Mouse (Mus musculus) midbrain, postnatal 0 days (tissue): ENCODE measurements around the gene Gm20388. TPM values are rescaled to one million over a fixed set of nuclear protein-coding genes. Genes with fewer than 3 reads are reported as not detected.

Experiments used
- ATAC-seq: fragments of 200-750 bp; cut with Nextera tagmentation; 2 replicates; pipeline ENCODE4 v1.8.0; 2017; ENCODE audit warnings: moderate number of reproducible peaks, mild to moderate bottlenecking, moderate TSS enrichment, moderate library complexity; ENCODE audit not compliant: low FRiP score
- DNase-seq: peaks from one replicate; pipeline ENCODE4 v3.0.0-alpha.2; 2015; ENCODE audit warnings: low spot score
- H3K27ac ChIP-seq: fragments of 300-500 bp; sonication (generic); 2 replicates; pipeline ENCODE4 v1.5.1; 2014; ENCODE audit warnings: low read depth, mild to moderate bottlenecking, low read length, mixed read lengths
- H3K27me3 ChIP-seq: fragments of 300-500 bp; sonication (generic); 2 replicates; pipeline ENCODE4 v1.6.1; 2014; ENCODE audit warnings: low read length, control low read depth, mixed read lengths; ENCODE audit not compliant: insufficient read depth
- H3K36me3 ChIP-seq: fragments of 300-500 bp; sonication (generic); 2 replicates; pipeline ENCODE4 v1.6.1; 2014; ENCODE audit warnings: low read length, control low read depth, mixed read lengths; ENCODE audit not compliant: insufficient read depth
- H3K4me1 ChIP-seq: fragments of 300-500 bp; sonication (generic); 2 replicates; pipeline ENCODE4 v1.6.1; 2014; ENCODE audit warnings: mild to moderate bottlenecking, control low read depth, antibody characterized with exemption, low read length, mixed read lengths; ENCODE audit not compliant: insufficient read depth
- H3K4me2 ChIP-seq: fragments of 300-500 bp; sonication (generic); 2 replicates; pipeline ENCODE4 v1.6.1; 2014; ENCODE audit warnings: low read depth, mild to moderate bottlenecking, low read length, mixed read lengths; ENCODE audit not compliant: poor library complexity, severe bottlenecking
- H3K4me3 ChIP-seq: fragments of 300-500 bp; sonication (generic); 2 replicates; pipeline ENCODE4 v1.5.1; 2014; ENCODE audit warnings: low read depth, mild to moderate bottlenecking, low read length, moderate library complexity
- H3K9ac ChIP-seq: fragments of 300-500 bp; sonication (generic); replicated peaks from 2 replicates; pipeline ENCODE4 v1.6.1; 2014; ENCODE audit warnings: mild to moderate bottlenecking, low read length, moderate library complexity, mixed read lengths; ENCODE audit not compliant: poor library complexity, severe bottlenecking
- H3K9me3 ChIP-seq: fragments of 300-500 bp; sonication (generic); 2 replicates; pipeline ENCODE4 v1.6.1; 2016; ENCODE audit warnings: low read length, control low read depth
- CTCF ChIP-seq: IDR thresholded peaks from 2 replicates; pipeline ENCODE4 v1.5.1; 2016; ENCODE audit warnings: antibody characterized with exemption, mild to moderate bottlenecking
- WGBS: fragments of 180-500 bp; shearing (Covaris S2); extraction: QIAGEN DNeasy Blood & Tissue Kit; methylation state at CpG from one replicate; pipeline ENCODE4 v1.1.7; 2014; 5-methylcytosine and 5-hydroxymethylcytosine counted together
- polyA plus RNA-seq: library from polyadenylated mRNA; unstranded; fragments of >200 nt; fragmentation: Nextera tagmentation; extraction: Ambion mirVana; gene quantifications from 2 replicates; pipeline ENCODE4 v1.2.1, GENCODE M21; 2015
- total RNA-seq: library from RNA; depleted of rRNA; stranded (reverse); fragments of >200 nt; gene quantifications from 2 replicates; pipeline ENCODE4 v1.2.3, GENCODE M21; 2014

The Gm20388 gene
- total and polyA plus RNA-seq, 2 experiments from 2014 or later = 74.2 TPM; not detected in 1

DNA sequence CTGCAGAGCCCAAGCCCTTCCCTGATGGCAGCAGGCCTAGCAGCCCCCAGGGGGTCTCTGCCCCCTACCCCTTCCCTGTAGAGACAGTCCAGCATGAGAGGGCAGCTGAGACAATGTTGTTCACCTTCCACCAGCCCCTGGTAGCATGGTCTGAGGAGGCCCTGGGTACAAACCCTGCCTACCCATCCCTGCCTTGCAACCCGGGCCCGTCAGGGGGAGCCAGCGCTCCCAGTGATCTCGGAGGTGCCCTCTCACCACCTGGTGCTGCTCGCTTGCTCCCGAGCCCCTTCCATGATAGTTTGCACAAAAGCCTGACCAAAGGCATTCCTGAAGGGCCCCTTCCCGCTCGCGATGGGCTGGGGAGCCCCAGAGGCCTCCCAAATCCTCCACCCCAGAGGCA, 2350.1 kb downstream of the Gm20388 start:
- ATAC-seq (no peak), DNase-seq (no peak)
- no peak for TF ChIP-seq CTCF
- no peaks in the 10 kb centered on the region for H3K4me1 ChIP-seq
- no peak overlapping the region for H3K9ac ChIP-seq
- no peak overlapping the region for H3K27ac ChIP-seq
- no peaks in the 10 kb centered on the region for H3K9me3 ChIP-seq
- no peak overlapping the region for H3K4me2 ChIP-seq
- no peak overlapping the region for H3K4me3 ChIP-seq
- 54% methylated on average over 9 of the region's 9 CpGs for WGBS
- H3K27me3 ChIP-seq = no peaks in the 10 kb centered on the region
- no peaks in the 10 kb centered on the region for H3K36me3 ChIP-seq

DNA sequence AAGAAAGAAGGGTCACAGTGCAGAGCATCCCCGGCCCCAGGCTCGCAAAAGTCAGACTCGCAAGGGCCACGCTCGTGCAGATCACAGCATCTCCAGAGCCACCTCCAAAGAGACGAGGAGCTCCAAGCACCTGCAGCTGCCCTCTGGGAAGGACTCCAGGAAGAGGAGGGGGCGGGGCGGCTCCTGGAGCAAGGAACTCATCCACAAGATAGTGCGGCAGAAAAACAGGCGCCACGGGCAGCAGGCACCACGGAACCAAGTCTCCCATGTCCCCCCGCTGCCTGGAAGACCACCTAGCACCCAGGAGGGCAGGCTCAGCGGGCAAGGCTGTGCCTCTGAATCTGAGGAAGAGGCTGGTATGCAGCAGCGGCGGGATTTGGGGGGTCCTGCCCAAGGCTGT, 2352.2 kb downstream of the Gm20388 start:
- Histone ChIP-seq H3K9me3 (no peaks in the 10 kb centered on the region), H3K27me3 (no peaks in the 10 kb centered on the region), H3K27ac (no peak overlapping the region), H3K36me3 (no peaks in the 10 kb centered on the region), H3K9ac (no peak overlapping the region), H3K4me1 (0 out of 2 replicates have a peak, but pooled peaks cover 2% of the 10 kb centered on the region), H3K4me2 (no peak overlapping the region), H3K4me3 (no peak overlapping the region)
- ATAC-seq = no peak
- 81% methylated on average over 14 of the region's 16 CpGs for WGBS
- DNase-seq = no peak
- TF ChIP-seq CTCF = no peak

DNA sequence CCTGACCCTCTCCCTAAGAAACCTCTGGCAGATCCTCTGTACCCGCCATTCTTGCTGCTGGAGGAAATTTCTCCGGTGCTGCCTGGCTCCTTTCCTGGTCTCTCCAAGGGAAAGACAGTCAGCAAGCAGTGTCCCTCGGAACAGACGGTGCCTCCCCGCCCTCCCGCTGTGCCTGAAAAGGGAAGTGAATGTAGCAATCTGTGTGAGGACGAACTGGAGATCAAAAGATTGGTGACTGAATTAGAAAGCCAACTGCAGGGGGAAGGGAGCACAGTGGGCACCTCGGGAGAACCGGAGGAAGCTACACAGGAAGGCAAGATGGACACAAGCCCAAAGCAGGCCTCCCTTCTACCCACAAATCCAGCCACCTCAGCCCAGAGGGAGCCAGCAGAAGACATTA, 2353.6 kb downstream of the Gm20388 start:
- H3K27me3 ChIP-seq = no peaks in the 10 kb centered on the region
- H3K4me3 ChIP-seq = no peak overlapping the region
- ATAC-seq (no peak), DNase-seq (no peak)
- no peaks in the 10 kb centered on the region for H3K9me3 ChIP-seq
- 0 out of 2 replicates have a peak, but pooled peaks cover 2% of the 10 kb centered on the region for H3K4me1 ChIP-seq
- no peaks in the 10 kb centered on the region for H3K36me3 ChIP-seq
- TF ChIP-seq CTCF = no peak
- no peak overlapping the region for H3K4me2 ChIP-seq
- WGBS = 38% methylated on average over 9 of the region's 9 CpGs
- H3K9ac ChIP-seq = no peak overlapping the region
- H3K27ac ChIP-seq = no peak overlapping the region

DNA sequence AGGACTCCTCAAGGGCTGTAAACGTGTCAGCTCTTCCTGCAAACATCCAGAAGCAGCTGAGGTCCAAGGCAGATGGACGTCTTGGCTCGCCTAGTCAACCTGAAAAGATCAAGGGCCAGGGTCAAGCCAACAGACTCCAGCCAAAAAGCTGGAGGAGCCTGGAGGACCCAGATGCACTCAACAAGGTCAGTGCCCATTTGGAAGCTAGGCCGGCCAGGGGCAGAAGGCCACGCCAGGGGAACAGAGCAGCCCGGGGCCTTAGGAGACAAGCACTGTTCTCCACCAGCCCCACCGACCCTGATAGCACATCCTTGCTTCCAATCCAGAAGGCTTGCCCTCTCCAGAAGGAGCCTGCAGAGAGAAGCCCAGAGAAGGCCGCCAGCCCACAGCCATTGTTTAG, 2354.9 kb downstream of the Gm20388 start:
- Histone ChIP-seq H3K36me3 (no peaks in the 10 kb centered on the region), H3K4me2 (no peak overlapping the region), H3K9ac (no peak overlapping the region), H3K9me3 (no peaks in the 10 kb centered on the region), H3K27me3 (no peaks in the 10 kb centered on the region; the same call in 1 of the 2 replicates), H3K27ac (no peak overlapping the region), H3K4me1 (0 out of 2 replicates have a peak, but pooled peaks cover 2% of the 10 kb centered on the region), H3K4me3 (no peak overlapping the region)
- ATAC-seq (no peak), DNase-seq (no peak)
- 94% methylated on average over 8 of the region's 8 CpGs for WGBS
- no peak for TF ChIP-seq CTCF

DNA sequence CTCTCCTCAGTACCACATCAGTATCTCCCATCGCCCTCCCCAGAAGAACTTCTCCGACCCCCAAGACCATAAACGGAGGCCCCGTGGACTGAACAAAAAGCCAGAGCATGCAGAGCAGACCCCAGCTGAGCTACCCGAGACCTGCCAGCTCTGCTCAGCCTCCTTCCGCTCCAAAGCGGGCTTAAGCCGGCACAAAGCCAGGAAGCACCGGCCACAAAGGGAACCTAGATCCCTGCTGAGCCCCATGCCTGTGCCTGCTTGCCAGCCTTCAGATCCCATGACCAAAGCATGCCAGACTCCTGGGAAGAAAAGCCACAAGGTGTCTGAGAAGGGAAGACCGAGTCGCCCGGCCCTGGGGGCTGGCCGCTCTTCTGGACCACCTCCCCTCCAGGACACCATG, 2356.2 kb downstream of the Gm20388 start:
- Histone ChIP-seq H3K27ac (no peak overlapping the region), H3K9ac (no peak overlapping the region), H3K4me3 (no peak overlapping the region), H3K9me3 (no peaks in the 10 kb centered on the region), H3K4me1 (0 out of 2 replicates have a peak, but pooled peaks cover 2% of the 10 kb centered on the region), H3K27me3 (no peaks in the 10 kb centered on the region; the same call in 1 of the 2 replicates), H3K36me3 (no peaks in the 10 kb centered on the region), H3K4me2 (no peak overlapping the region)
- ATAC-seq (no peak), DNase-seq (peak; percentile 52)
- no peak for TF ChIP-seq CTCF
- 23% methylated on average over 13 of the region's 13 CpGs for WGBS

DNA sequence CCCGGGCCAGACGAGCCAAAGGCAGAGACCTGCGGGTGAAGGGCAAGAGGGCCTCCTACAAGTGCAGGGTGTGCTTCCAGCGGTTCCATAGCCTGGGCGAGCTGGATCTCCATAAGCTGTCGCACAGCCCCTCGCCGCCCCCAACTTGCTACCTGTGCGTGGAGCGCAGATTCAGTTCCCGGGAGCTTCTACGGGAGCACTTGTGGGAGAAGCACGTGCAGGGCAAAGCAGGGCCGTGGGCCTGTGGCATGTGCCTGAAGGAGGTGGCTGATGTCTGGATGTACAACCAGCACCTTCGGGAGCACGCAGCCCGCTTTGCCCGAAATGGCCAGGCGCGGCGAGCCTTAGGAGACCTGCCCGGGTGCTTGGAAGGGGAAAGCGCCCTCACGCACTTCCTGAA, 2358.2 kb downstream of the Gm20388 start:
- no peak for TF ChIP-seq CTCF
- no peaks in the 10 kb centered on the region for H3K36me3 ChIP-seq
- no peak overlapping the region for H3K27ac ChIP-seq
- peak overlapping the region; percentile 58 for H3K4me2 ChIP-seq
- WGBS = 61% methylated on average over 24 of the region's 24 CpGs
- H3K4me1 ChIP-seq = 0 out of 2 replicates have a peak, but pooled peaks cover 2% of the 10 kb centered on the region
- peak overlapping the region; percentile 51 for H3K9ac ChIP-seq
- H3K27me3 ChIP-seq = no peaks in the 10 kb centered on the region; the same call in 1 of the 2 replicates
- no peak for DNase-seq
- peak overlapping the region; percentile 25; the same call in 1 of the 2 replicates for H3K4me3 ChIP-seq
- no peak for ATAC-seq
- H3K9me3 ChIP-seq = no peaks in the 10 kb centered on the region
